Mouse (Mus musculus) fat pad, adult 2 months (tissue): Measurements from ENCODE around the gene Cdh18.

Experiments used
- DNase-seq: peaks from one replicate; pipeline ENCODE4 v3.0.0-alpha.2; 2011; ENCODE audit warnings: low read depth, low spot score; ENCODE audit errors: extremely low read depth

Cdh18 gene

GRCm38 (mm10) chr15:23430021-23430420 lies 881.2 kb downstream of the Cdh18 start:
- DNase-seq: no peak

- DNase-seq: no peak
These were observed 899.7 kb downstream of the Cdh18 start for GRCm38 (mm10) chr15:23448542-23448941.

- no peak for DNase-seq
These were observed 903.3 kb downstream of the Cdh18 start for GRCm38 (mm10) chr15:23452098-23452625.

- no peak for DNase-seq
These were observed 904.5 kb downstream of the Cdh18 start for GRCm38 (mm10) chr15:23453331-23453730.

- DNase-seq: no peak
These were observed 906.5 kb downstream of the Cdh18 start for GRCm38 (mm10) chr15:23455344-23455743.

GRCm38 (mm10) chr15:23457401-23457800 lies 908.6 kb downstream of the Cdh18 start:
- no peak for DNase-seq

GRCm38 (mm10) chr15:23470527-23471475 lies 922.0 kb downstream of the Cdh18 start:
- DNase-seq: no peak

GRCm38 (mm10) chr15:23486306-23486705 lies 937.5 kb downstream of the Cdh18 start:
- no peak for DNase-seq

GRCm38 (mm10) chr15:23506480-23506879 lies 957.7 kb downstream of the Cdh18 start:
- no peak for DNase-seq

- no peak for DNase-seq
These were observed 960.9 kb downstream of the Cdh18 start for GRCm38 (mm10) chr15:23509694-23510093.

- DNase-seq: no peak
These were observed 967.0 kb downstream of the Cdh18 start for GRCm38 (mm10) chr15:23515786-23516185.

- DNase-seq: no peak
These were observed 969.3 kb downstream of the Cdh18 start for GRCm38 (mm10) chr15:23518079-23518478.
